Mouse (Mus musculus) olfactory bulb, adult 2 months (tissue): ENCODE measurements around the gene Xpo6. TPM values are rescaled to one million over a fixed set of nuclear protein-coding genes. Genes with fewer than 3 reads are reported as not detected.

ENCODE experiments used
- H3K27ac ChIP-seq: fragments of 200-500 bp; 2 replicates; pipeline ENCODE4 v1.5.1; 2012; ENCODE audit warnings: low read depth, low read length; ENCODE audit not compliant: insufficient read depth
- H3K4me1 ChIP-seq: fragments of 200-500 bp; 2 replicates; pipeline ENCODE4 v1.6.1; 2012; ENCODE audit warnings: low read length; ENCODE audit not compliant: control insufficient read depth, insufficient read depth
- H3K4me3 ChIP-seq: fragments of 200-500 bp; 2 replicates; pipeline ENCODE4 v1.5.1; 2012; ENCODE audit warnings: mild to moderate bottlenecking, low read depth, low read length, moderate library complexity; ENCODE audit not compliant: insufficient read depth
- CTCF ChIP-seq: fragments of 200-500 bp; IDR thresholded peaks from 2 replicates; pipeline ENCODE4 v1.5.1; 2012; ENCODE audit warnings: low read depth, mild to moderate bottlenecking, low read length, moderate library complexity; ENCODE audit not compliant: insufficient read depth
- POLR2A ChIP-seq: fragments of 200-500 bp; IDR thresholded peaks from 2 replicates; pipeline ENCODE4 v1.6.1; 2012; ENCODE audit warnings: mild to moderate bottlenecking, low read depth, low read length, moderate library complexity; ENCODE audit not compliant: insufficient read depth
- WGBS: fragments of 180-500 bp; shearing (Covaris S2); methylation state at CpG from one replicate; pipeline ENCODE4 v1.1.7; 2018; 5-methylcytosine and 5-hydroxymethylcytosine counted together
- polyA plus RNA-seq: library from polyadenylated mRNA; stranded (reverse); fragments of >200 nt; gene quantifications from 2 replicates; pipeline ENCODE4 v1.2.4, GENCODE M21; 2012; ENCODE audit warnings: low replicate concordance; ENCODE audit not compliant: missing spikeins, insufficient read depth, insufficient read length

Gene Xpo6
- polyA plus RNA-seq, 1 experiment, result not detected

- H3K27ac ChIP-seq, result no peak overlapping the region
- TF ChIP-seq CTCF (no peak), POLR2A (no peak)
- WGBS, result 46% methylated on average over 1 of the region's 1 CpGs
- H3K4me3 ChIP-seq, result no peak overlapping the region
- H3K4me1 ChIP-seq, result 0 out of 2 replicates have a peak, but pooled peaks cover 3% of the 10 kb centered on the region
Observed at GRCm38 (mm10) chr7:126216867-126217266, 16.6 kb upstream of the Xpo6 start.

GRCm38 (mm10) chr7:126210856-126211255 lies 10.6 kb upstream of the Xpo6 start:
- Histone ChIP-seq H3K4me1 (no peaks in the 10 kb centered on the region), H3K4me3 (no peak overlapping the region), H3K27ac (no peak overlapping the region)
- no peak for TF ChIP-seq CTCF
- TF ChIP-seq POLR2A, result no peak
- 89% methylated on average over 5 of the region's 5 CpGs for WGBS

GRCm38 (mm10) chr7:126200997-126201345 lies 670 bp upstream of the Xpo6 start:
- Histone ChIP-seq H3K4me3 (no peak overlapping the region), H3K4me1 (peaks cover 2% of the 10 kb centered on the region; the same call in 1 of the 2 replicates), H3K27ac (no peak overlapping the region)
- 94% methylated on average over 4 of the region's 4 CpGs for WGBS
- no peak for TF ChIP-seq POLR2A
- TF ChIP-seq CTCF, result no peak

GRCm38 (mm10) chr7:126199691-126200102 lies 604 bp downstream of the Xpo6 start:
- Histone ChIP-seq H3K27ac (0 out of 2 replicates have a peak overlapping the region, but pooled peaks have one; percentile 31), H3K4me3 (peak overlapping the region; percentile 90), H3K4me1 (peaks cover 2% of the 10 kb centered on the region; the same call in 1 of the 2 replicates)
- TF ChIP-seq CTCF, result no peak
- 0% methylated on average over 27 of the region's 27 CpGs for WGBS

- H3K27ac ChIP-seq, result no peak overlapping the region
- no peak for TF ChIP-seq CTCF
- no peak for TF ChIP-seq POLR2A
- WGBS, result 12% methylated on average over 1 of the region's 1 CpGs
- peaks cover 2% of the 10 kb centered on the region; the same call in 1 of the 2 replicates for H3K4me1 ChIP-seq
- no peak overlapping the region for H3K4me3 ChIP-seq
Observed at GRCm38 (mm10) chr7:126198926-126199325, 1.4 kb downstream of the Xpo6 start.

GRCm38 (mm10) chr7:126194175-126194574 lies 6.1 kb downstream of the Xpo6 start:
- H3K4me1 ChIP-seq, result peaks cover 5% of the 10 kb centered on the region; the same call in 1 of the 2 replicates
- no peak for TF ChIP-seq POLR2A
- no peak for TF ChIP-seq CTCF
- 98% methylated on average over 1 of the region's 1 CpGs for WGBS
- H3K27ac ChIP-seq, result no peak overlapping the region
- no peak overlapping the region for H3K4me3 ChIP-seq

- TF ChIP-seq CTCF, result no peak
- Histone ChIP-seq H3K27ac (no peak overlapping the region), H3K4me3 (no peak overlapping the region), H3K4me1 (0 out of 2 replicates have a peak, but pooled peaks cover 3% of the 10 kb centered on the region)
- 68% methylated on average over 1 of the region's 1 CpGs for WGBS
Observed at GRCm38 (mm10) chr7:126191471-126191870, 8.8 kb downstream of the Xpo6 start.

GRCm38 (mm10) chr7:126189517-126189916 lies 10.8 kb downstream of the Xpo6 start:
- 83% methylated on average over 1 of the region's 1 CpGs for WGBS
- TF ChIP-seq POLR2A, result no peak
- H3K4me3 ChIP-seq, result no peak overlapping the region
- H3K4me1 ChIP-seq, result 0 out of 2 replicates have a peak, but pooled peaks cover 3% of the 10 kb centered on the region
- no peak overlapping the region for H3K27ac ChIP-seq

- H3K4me3 ChIP-seq, result no peak overlapping the region
- 0 out of 2 replicates have a peak, but pooled peaks cover 2% of the 10 kb centered on the region for H3K4me1 ChIP-seq
- TF ChIP-seq CTCF (no peak), POLR2A (no peak)
- H3K27ac ChIP-seq, result no peak overlapping the region
Observed at GRCm38 (mm10) chr7:126185999-126186398, 14.3 kb downstream of the Xpo6 start.

- WGBS, result 48% methylated on average over 1 of the region's 1 CpGs
- peaks cover 4% of the 10 kb centered on the region for H3K4me1 ChIP-seq
- no peak overlapping the region for H3K4me3 ChIP-seq
- no peak for TF ChIP-seq CTCF
- no peak for TF ChIP-seq POLR2A
- H3K27ac ChIP-seq, result no peak overlapping the region
Observed at GRCm38 (mm10) chr7:126183583-126183982, 16.7 kb downstream of the Xpo6 start.
